ENCODE assay signal across 15 mouse cellular contexts in the genomic region with DNA sequence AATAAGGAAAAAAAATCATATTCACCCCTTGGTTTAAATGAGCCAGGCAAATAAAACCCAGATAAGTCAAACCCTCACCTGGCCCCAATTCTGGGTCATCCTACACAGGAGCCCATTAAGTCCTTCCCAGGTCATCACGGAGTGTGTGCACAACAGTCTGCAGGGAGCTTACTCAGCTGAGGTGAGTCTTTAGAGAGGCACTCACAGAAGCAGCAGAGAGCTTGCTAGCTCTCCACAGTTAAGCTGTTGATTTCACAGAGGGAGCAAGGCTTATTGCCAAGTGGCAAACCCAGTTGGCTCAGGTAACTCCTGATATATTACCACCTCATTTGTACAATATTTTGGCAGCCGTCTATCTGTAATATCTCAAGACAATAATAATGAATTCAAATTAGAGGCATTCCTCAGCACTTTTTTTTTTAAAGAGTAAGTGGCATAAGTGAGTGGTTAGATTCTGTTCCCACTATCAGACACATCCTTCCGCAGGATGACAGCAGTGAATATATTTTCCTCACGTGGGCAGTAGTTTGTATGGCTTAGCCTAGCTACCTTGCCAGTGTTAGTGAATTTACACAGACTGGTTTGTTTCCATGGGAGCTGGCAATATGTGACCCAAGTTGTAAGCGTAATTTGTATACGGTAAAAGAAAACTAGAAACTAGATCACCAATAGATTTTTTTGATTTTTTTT. TPM values are rescaled to one million over a fixed set of nuclear protein-coding genes. Genes with fewer than 3 reads are reported as not detected.
A peak's percentile ranks its signal among the peaks of the same experiment; 100 is the strongest.
DNase-seq lines count a peak whose midpoint lies in the region; ATAC-seq and TF ChIP-seq lines count a peak whose summit lies in the region.
"Had no signal": no experiment of that assay in that cellular context is flagged by ENCODE, and none has a peak within 500 bp of the region (broad histone marks: within the 10 kb centered on the region; RNA-seq: fewer than 3 reads in every experiment).

No protein-coding gene starts in this region.

- peak; percentile 9 to 17 for DNase-seq in cerebellum, postnatal 14 days
- DNase-seq in liver, postnatal 0 days: no peak
- DNase-seq in liver: no peak
- no peak for DNase-seq in frontal cortex, postnatal 14 days (ENCODE audit: low spot score in 2 of 2)
- DNase-seq in kidney, adult 11 months: no peak
- DNase-seq: cerebellum, adult 9-10 months; right cerebral cortex, postnatal 14 days had no signal

- no peaks in the 10 kb centered on the region for H3K9me3 ChIP-seq in liver, postnatal 0 days (ENCODE audit: low read length)
- H3K9me3 ChIP-seq in limb, embryonic 13.5 days: no peaks in the 10 kb centered on the region
- H3K9me3 ChIP-seq: heart, embryonic 15.5 days; hindbrain, embryonic 12.5 days; midbrain, embryonic 15.5 days had no signal

- TF ChIP-seq CTCF in liver, postnatal 0 days (IDR thresholded peaks at IDR 0.05; ENCODE audit: low read depth): no peak

- 0 out of 2 replicates have a peak overlapping the region, but pooled peaks have one; percentile 12 for H3K27ac ChIP-seq in liver, postnatal 0 days (ENCODE audit: low read depth)
- peak overlapping the region; percentile 63; the same call in 1 of the 2 replicates for H3K27ac ChIP-seq in limb, embryonic 13.5 days
- H3K27ac ChIP-seq: heart, embryonic 15.5 days; macrophage; midbrain, embryonic 15.5 days had no signal

- no peak for ATAC-seq in cerebellum, adult (ENCODE audit: insufficient number of reproducible peaks, low FRiP score, low TSS enrichment)
- no peak for ATAC-seq in liver, postnatal 0 days
- ATAC-seq in limb, embryonic 13.5 days (ENCODE audit: low FRiP score, low read depth): no peak
- peak; percentile 58; the same call in 1 of the 2 replicates for ATAC-seq in megakaryocyte-erythroid progenitor cell, adult 5-6 weeks (replicated peaks; ENCODE audit: low FRiP score, low TSS enrichment, poor library complexity, severe bottlenecking)
- ATAC-seq: intestine, embryonic 16.5 days; midbrain, embryonic 15.5 days had no signal

- H3K4me1 ChIP-seq in liver, postnatal 0 days (ENCODE audit: insufficient read depth): peaks cover 27% of the 10 kb centered on the region
- H3K4me1 ChIP-seq in limb, embryonic 13.5 days: peaks cover 62% of the 10 kb centered on the region
- H3K4me1 ChIP-seq: heart, embryonic 15.5 days; hindbrain, embryonic 12.5 days; midbrain, embryonic 15.5 days had no signal

- no peak overlapping the region for H3K4me3 ChIP-seq in liver, postnatal 0 days (ENCODE audit: low read depth, low read length)
- no peak overlapping the region for H3K4me3 ChIP-seq in limb, embryonic 13.5 days
- H3K4me3 ChIP-seq: heart, embryonic 15.5 days; hindbrain, embryonic 12.5 days; midbrain, embryonic 15.5 days had no signal

- H3K4me2 ChIP-seq in liver, postnatal 0 days (ENCODE audit: low read depth, low read length): no peak overlapping the region
- no peak overlapping the region for H3K4me2 ChIP-seq in limb, embryonic 13.5 days (replicated peaks)
- H3K4me2 ChIP-seq: heart, embryonic 15.5 days; hindbrain, embryonic 12.5 days; midbrain, embryonic 15.5 days had no signal

- no peak for TF ChIP-seq EP300 in liver, postnatal 0 days (IDR thresholded peaks at IDR 0.05; ENCODE audit: low read depth)

- WGBS in liver, postnatal 0 days (ENCODE audit: insufficient replicate concordance): 72% methylated on average over 6 of the region's 6 CpGs
- 73% methylated on average over 6 of the region's 6 CpGs for WGBS in limb, embryonic 13.5 days

- no peaks in the 10 kb centered on the region for H3K27me3 ChIP-seq in liver, postnatal 0 days (ENCODE audit: insufficient read depth, low read length)
- H3K27me3 ChIP-seq in limb, embryonic 13.5 days: no peaks in the 10 kb centered on the region
- H3K27me3 ChIP-seq: heart, embryonic 15.5 days; hindbrain, embryonic 12.5 days; midbrain, embryonic 15.5 days had no signal

- no peaks in the 10 kb centered on the region for H3K36me3 ChIP-seq in liver, postnatal 0 days (replicated peaks; ENCODE audit: insufficient read depth, low read length)
- H3K36me3 ChIP-seq in limb, embryonic 13.5 days: no peaks in the 10 kb centered on the region
- H3K36me3 ChIP-seq: heart, embryonic 15.5 days; hindbrain, embryonic 12.5 days; midbrain, embryonic 15.5 days had no signal

- no peak overlapping the region for H3K9ac ChIP-seq in liver, postnatal 0 days (replicated peaks)
- no peak overlapping the region for H3K9ac ChIP-seq in limb, embryonic 13.5 days
- H3K9ac ChIP-seq: heart, embryonic 15.5 days; hindbrain, embryonic 12.5 days; midbrain, embryonic 15.5 days had no signal

RNA-seq across cellular contexts. Expression of gene Papss2, which starts 9.1 kb away (rescaled TPM):
- polyA plus RNA-seq in liver, postnatal 0 days (2015; fragmentation: Nextera tagmentation; extraction: Ambion mirVana): 29.6 and 35.5 TPM in 2 replicates
- polyA plus RNA-seq in limb, embryonic 13.5 days (2015; fragmentation: Nextera tagmentation; extraction: Ambion mirVana): 48.0 and 49.1 TPM in 2 replicates
- 0.82 and 0.96 TPM in 2 replicates for total RNA-seq in megakaryocyte-erythroid progenitor cell, adult 5-6 weeks (2014; fragmentation: Nextera tagmentation)
- total RNA-seq in megakaryocyte-erythroid progenitor cell, adult 5-6 weeks (2017): 0.38 and 0.61 TPM in 2 replicates

Comparison
In these comparisons a context has a peak if more than half of its experiments do, and no peak if none do; other contexts are left out.
1. DNase-seq: peak in cerebellum, postnatal 14 days (2 of 2); none in liver, postnatal 0 days (single experiment), liver (single experiment), frontal cortex, postnatal 14 days (0 of 2) and kidney, adult 11 months (single experiment).